Mouse (Mus musculus): ENCODE results near the gene Unc5b. TPM values are rescaled to one million over a fixed set of nuclear protein-coding genes. Genes with fewer than 3 reads are reported as not detected.
"Not testable (repeated sequence)": the region's sequence is repeated elsewhere in the genome, so short reads cannot be mapped to it uniquely, and the experiment has no call there.

The Unc5b gene
- total RNA-seq, 2 experiments from 2014 or later: 15.2 to 16.1 TPM

GRCm38 (mm10) chr10:60756992-60757391 is 74.4 kb downstream of the Unc5b start:
- peak in 1 of 2 experiments; percentile 67 for DNase-seq (ENCODE audit: low spot score in 2 of 2)

- DNase-seq (ENCODE audit: low spot score in 2 of 2): no peak
These were observed 75.2 kb downstream of the Unc5b start for GRCm38 (mm10) chr10:60756146-60756545.

GRCm38 (mm10) chr10:60753941-60754340 is 77.4 kb downstream of the Unc5b start:
- DNase-seq (ENCODE audit: low spot score in 2 of 2): no peak

GRCm38 (mm10) chr10:60753261-60753660 is 78.1 kb downstream of the Unc5b start:
- DNase-seq (ENCODE audit: low spot score in 2 of 2): no peak

- peak; percentile 98 to 99 for DNase-seq (ENCODE audit: low spot score in 2 of 2)
These were observed 79.1 kb downstream of the Unc5b start, which contains the start of gene Slc29a3 for GRCm38 (mm10) chr10:60752040-60753020. Slc29a3 (minus strand) TSS chr10:60752794.

- no peak for DNase-seq (ENCODE audit: low spot score in 2 of 2)
These were observed 83.6 kb downstream of the Unc5b start for GRCm38 (mm10) chr10:60747667-60748212.

GRCm38 (mm10) chr10:60746512-60746911 is 84.9 kb downstream of the Unc5b start:
- DNase-seq (ENCODE audit: low spot score in 2 of 2): no peak

GRCm38 (mm10) chr10:60744543-60745290 is 86.7 kb downstream of the Unc5b start:
- DNase-seq (ENCODE audit: low spot score in 2 of 2): no peak

- no peak for DNase-seq (ENCODE audit: low spot score in 2 of 2)
These were observed 87.7 kb downstream of the Unc5b start for GRCm38 (mm10) chr10:60743681-60744080.

GRCm38 (mm10) chr10:60742942-60743341 is 88.4 kb downstream of the Unc5b start:
- DNase-seq (ENCODE audit: low spot score in 2 of 2): no peak

GRCm38 (mm10) chr10:60742296-60742695 is 89.1 kb downstream of the Unc5b start:
- not testable (repeated sequence) for DNase-seq (ENCODE audit: low spot score in 2 of 2)

- DNase-seq (ENCODE audit: low spot score in 2 of 2): no peak
These were observed 89.9 kb downstream of the Unc5b start for GRCm38 (mm10) chr10:60741435-60741834.

GRCm38 (mm10) chr10:60739619-60740363 is 91.6 kb downstream of the Unc5b start:
- no peak for DNase-seq (ENCODE audit: low spot score in 2 of 2)

GRCm38 (mm10) chr10:60737886-60738640 is 93.3 kb downstream of the Unc5b start:
- no peak for DNase-seq (ENCODE audit: low spot score in 2 of 2)

- no peak for DNase-seq (ENCODE audit: low spot score in 2 of 2)
These were observed 94.1 kb downstream of the Unc5b start for GRCm38 (mm10) chr10:60737169-60737728.

- DNase-seq (ENCODE audit: low spot score in 2 of 2): no peak
These were observed 95.6 kb downstream of the Unc5b start for GRCm38 (mm10) chr10:60735737-60736136.

- no peak for DNase-seq (ENCODE audit: low spot score in 2 of 2)
These were observed 97.9 kb downstream of the Unc5b start for GRCm38 (mm10) chr10:60733471-60733870.

GRCm38 (mm10) chr10:60732397-60732861 is 99.0 kb downstream of the Unc5b start:
- no peak for DNase-seq (ENCODE audit: low spot score in 2 of 2)

GRCm38 (mm10) chr10:60731742-60732141 is 99.6 kb downstream of the Unc5b start:
- DNase-seq (ENCODE audit: low spot score in 2 of 2): no peak

GRCm38 (mm10) chr10:60727301-60727700 is 104.1 kb downstream of the Unc5b start:
- no peak for DNase-seq (ENCODE audit: low spot score in 2 of 2)
